Mouse (Mus musculus) NIH3T3 (cell line): ENCODE results near the gene Nptxr.

Experiments
- DNase-seq: peaks from one replicate; pipeline ENCODE4 v3.0.0-alpha.2; 2012; ENCODE audit warnings: low read depth

Gene Nptxr

DNA sequence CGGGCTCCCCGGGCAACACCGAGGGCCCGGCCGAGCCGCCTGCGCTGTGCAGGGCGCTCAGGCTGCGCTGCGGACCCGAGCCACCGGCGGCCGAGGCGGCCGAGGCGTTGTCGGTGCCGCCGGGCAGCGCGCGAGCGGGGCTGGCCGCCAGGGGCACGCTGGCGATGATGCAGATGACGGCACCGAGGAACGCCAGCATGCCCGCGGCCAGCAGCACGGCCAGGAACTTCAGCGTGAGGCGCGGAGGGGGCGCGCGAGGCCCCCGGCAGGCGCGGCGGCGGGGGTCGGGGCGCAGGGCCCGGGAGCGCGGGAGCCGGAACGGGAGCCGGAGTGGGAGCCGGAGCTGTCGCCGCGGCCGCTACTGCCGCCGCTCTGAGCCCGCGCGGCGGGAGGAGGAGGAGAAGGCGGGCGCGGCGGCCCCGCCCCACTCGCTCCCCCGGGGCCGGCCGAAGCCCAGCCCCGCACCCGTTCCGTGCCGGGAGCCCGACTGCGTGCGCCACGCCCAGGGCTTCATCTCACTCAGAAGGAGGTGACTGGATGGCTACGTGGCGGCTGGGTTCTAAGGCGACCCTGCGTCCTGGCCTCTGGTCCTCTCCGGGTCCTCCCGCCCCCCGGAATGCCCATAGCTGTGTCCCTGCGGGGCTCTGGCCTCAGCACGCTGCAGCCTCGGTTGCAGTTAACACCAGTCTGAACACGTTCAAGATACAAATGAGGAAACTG, at the start of gene Nptxr:
Gene Nptxr, minus strand, starts transcription at position 415 of the 720 bp plus-strand sequence.
- peak; percentile 81 for DNase-seq

DNA sequence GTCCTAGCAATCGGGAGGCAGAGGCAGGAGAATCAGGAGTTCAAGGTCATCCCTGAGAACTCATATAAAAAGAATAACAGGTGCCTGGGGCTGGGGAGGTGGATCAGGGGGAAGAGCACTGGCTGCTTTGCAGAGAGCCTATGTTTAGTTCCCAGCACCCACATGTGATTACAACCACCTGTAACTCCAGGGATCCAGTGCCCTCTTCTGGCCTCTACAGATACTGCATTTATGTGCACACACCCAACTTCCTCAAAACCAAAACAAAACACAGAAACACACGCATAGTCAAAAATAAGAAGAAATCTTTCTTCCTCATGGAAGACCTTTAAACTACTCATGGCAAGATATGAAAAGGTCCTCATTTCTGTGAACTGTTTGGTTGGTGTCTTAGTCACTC, 45.6 kb upstream of the Nptxr start:
- no peak for DNase-seq

- peak; percentile 86 for DNase-seq
Measured at GRCm38 (mm10) chr15:79847100-79847499, 42.5 kb upstream of the Nptxr start.

- no peak for DNase-seq
Measured at GRCm38 (mm10) chr15:79845986-79846385, 41.4 kb upstream of the Nptxr start.

DNA sequence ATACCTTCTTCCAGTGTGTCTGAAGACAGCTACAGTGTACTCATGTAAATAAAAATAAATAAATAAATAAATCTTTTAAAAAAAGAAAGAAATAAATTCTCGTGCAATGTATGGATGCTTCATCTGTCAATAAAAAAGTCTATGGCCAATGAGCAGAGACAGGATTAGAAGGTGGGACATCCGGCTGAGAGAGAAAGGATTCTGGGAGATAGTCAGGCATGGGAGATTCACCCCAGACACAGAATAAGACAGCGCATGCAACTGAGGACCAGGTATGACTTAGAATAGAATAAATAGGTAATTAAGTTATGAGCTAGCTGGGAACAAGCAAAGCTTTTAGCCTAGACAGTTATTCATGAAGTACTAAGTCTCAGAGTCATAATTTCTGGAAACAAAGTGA, 38.4 kb upstream of the Nptxr start:
- no peak for DNase-seq

- no peak for DNase-seq
Measured at GRCm38 (mm10) chr15:79840281-79840680, 35.7 kb upstream of the Nptxr start.

DNA sequence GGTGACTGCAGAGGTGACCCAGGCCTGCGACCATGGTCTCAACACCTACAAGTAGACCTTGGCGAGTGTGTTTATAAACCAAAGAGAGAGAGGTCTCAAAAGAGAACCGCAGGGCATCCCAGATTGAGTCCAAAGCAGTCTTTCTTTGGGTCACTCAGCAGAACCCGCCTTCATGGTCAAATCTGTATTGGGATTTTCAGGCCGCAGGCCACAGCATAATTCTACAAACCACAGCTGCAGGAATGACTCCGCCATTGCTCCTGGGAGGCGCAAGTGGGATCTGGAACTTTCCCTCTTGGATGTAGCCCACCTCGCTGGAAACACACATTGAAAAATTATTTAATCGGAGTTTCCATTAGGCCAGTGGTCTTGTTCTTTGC, 30.3 kb upstream of the Nptxr start:
- DNase-seq, result no peak

- DNase-seq, result peak; percentile 99
Measured at GRCm38 (mm10) chr15:79834130-79834880, 29.7 kb upstream of the Nptxr start, which contains the start of the genes Npcd and Cbx6. Npcd (minus strand) TSS chr15:79834237. Cbx6 (minus strand) TSS chr15:79834688.

GRCm38 (mm10) chr15:79833251-79834050, 28.9 kb upstream of the Nptxr start:
- peak; percentile 59 for DNase-seq

- DNase-seq, result peak; percentile 92
Measured at GRCm38 (mm10) chr15:79832064-79832900, 27.7 kb upstream of the Nptxr start.

- DNase-seq, result peak; percentile 93
Measured at GRCm38 (mm10) chr15:79830388-79830787, 25.8 kb upstream of the Nptxr start.

DNA sequence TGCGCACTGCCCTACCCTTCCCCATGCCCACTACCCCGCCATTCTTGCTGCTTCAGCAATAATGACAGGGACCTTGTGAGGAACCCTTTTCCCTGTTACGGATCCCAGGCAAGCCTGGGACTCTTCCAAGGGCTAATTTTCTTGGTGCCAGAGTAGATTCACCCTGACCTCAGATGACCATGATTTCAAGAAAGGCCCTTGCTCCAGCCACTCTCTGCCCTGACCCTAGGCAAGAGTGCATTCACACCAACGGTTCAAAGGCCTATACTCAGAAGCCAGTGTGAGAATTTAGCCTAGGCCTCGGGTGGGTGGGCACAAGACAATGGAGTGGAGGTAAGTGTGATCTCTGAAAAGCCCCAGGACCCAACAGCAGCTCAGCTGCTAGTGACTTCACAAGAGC, 24.9 kb upstream of the Nptxr start:
- no peak for DNase-seq

- DNase-seq, result peak; percentile 39
Measured at GRCm38 (mm10) chr15:79828366-79829035, 23.9 kb upstream of the Nptxr start.

DNA sequence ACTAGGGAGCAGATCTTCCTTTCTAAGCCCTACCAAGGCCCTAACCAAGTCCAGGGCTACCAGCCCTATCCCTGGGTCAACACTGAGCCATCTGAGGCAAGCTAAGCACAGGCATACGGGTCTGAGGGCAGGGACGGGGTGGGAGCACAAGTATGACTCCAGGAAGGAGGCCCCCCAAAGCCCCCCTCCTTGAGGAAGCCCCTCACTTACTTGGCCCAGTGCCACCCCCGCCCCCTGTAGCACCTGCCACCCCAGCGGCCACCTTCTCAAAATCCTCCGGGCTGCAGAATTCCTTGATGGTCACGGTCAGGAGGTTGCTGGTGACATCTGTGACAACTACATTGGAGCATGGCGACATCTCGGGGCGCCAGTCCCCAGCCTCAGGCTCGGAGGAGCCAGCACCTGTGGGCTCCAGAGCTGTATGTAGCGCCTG, 23.2 kb upstream of the Nptxr start:
- no peak for DNase-seq

- DNase-seq, result no peak
Measured at GRCm38 (mm10) chr15:79827061-79827777, 22.7 kb upstream of the Nptxr start.

GRCm38 (mm10) chr15:79826221-79826935, 21.8 kb upstream of the Nptxr start:
- DNase-seq, result no peak

GRCm38 (mm10) chr15:79825146-79825825, 20.7 kb upstream of the Nptxr start:
- peak; percentile 59 for DNase-seq

- peak; percentile 39 for DNase-seq
Measured at GRCm38 (mm10) chr15:79823588-79824280, 19.2 kb upstream of the Nptxr start.
